Mouse (Mus musculus): ENCODE data around the gene Cmtm6.

- TF ChIP-seq CTCF (IDR thresholded peaks at IDR 0.05; ENCODE audit: extremely low read depth, insufficient read depth, insufficient read length, insufficient replicate concordance) (no peak), POLR2A (IDR thresholded peaks at IDR 0.05; ENCODE audit: low read depth, low read length) (no peak)
Measured at GRCm38 (mm10) chr9:114745163-114745562, 14.2 kb downstream of the Cmtm6 start.
